Mouse (Mus musculus) erythroblast, embryonic 14.5 days (primary cell): ENCODE data around the gene Vmn2r115.

Experiments
- GATA1 ChIP-seq: IDR thresholded peaks from 2 replicates; pipeline ENCODE4 v1.6.1; 2012; ENCODE audit warnings: low read length, inconsistent platforms, mixed read lengths
- TAL1 ChIP-seq: IDR thresholded peaks from 3 replicates; pipeline ENCODE4 v1.6.1; 2012; ENCODE audit warnings: low read length, inconsistent platforms, mixed read lengths

DNA sequence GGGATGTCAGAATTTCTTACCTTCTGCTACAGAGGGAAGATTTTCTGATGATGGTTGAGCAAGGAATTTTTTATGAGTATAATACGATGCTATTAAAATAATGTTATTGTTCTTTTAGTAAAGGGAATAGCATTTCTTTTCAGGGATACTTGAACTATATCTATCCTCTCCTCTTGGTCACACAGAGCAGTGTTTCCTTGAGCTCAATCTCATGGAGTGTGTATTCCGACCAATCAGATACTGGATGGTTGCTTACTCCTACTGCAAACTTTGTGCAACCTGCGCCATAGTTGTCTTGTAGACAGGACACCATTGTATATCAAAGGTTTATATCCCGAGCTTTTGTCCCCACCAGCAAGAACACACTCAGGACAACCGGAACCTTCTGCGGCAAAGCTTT, 12.9 kb upstream of the Vmn2r115 start:
- TF ChIP-seq GATA1 (no peak), TAL1 (no peak)
